Mouse (Mus musculus) embryonic facial prominence, embryonic 13.5 days (tissue): ENCODE data around the gene Fancm. TPM values are rescaled to one million over a fixed set of nuclear protein-coding genes. Genes with fewer than 3 reads are reported as not detected.
"Not testable (repeated sequence)": the region's sequence is repeated elsewhere in the genome, so short reads cannot be mapped to it uniquely, and the experiment has no call there.

Source experiments
- ATAC-seq: fragments of 200-750 bp; cut with Nextera tagmentation; 2 replicates; pipeline ENCODE4 v1.8.0; 2017; ENCODE audit warnings: low read depth; ENCODE audit not compliant: insufficient number of reproducible peaks, insufficient read depth, low FRiP score, low TSS enrichment
- H3K27ac ChIP-seq: fragments of 300-500 bp; sonication (generic); 2 replicates; pipeline ENCODE4 v1.5.1; 2015; ENCODE audit warnings: moderate library complexity, mild to moderate bottlenecking, inconsistent platforms
- H3K27me3 ChIP-seq: fragments of 300-500 bp; sonication (generic); 2 replicates; pipeline ENCODE4 v1.6.1; 2015; ENCODE audit warnings: mild to moderate bottlenecking, inconsistent platforms
- H3K36me3 ChIP-seq: fragments of 300-500 bp; sonication (generic); 2 replicates; pipeline ENCODE4 v1.6.1; 2015; ENCODE audit warnings: mild to moderate bottlenecking, inconsistent platforms
- H3K4me1 ChIP-seq: fragments of 300-500 bp; sonication (generic); 2 replicates; pipeline ENCODE4 v1.6.1; 2015; ENCODE audit warnings: inconsistent platforms
- H3K4me2 ChIP-seq: fragments of 300-500 bp; sonication (generic); 2 replicates; pipeline ENCODE4 v1.6.1; 2015; ENCODE audit warnings: moderate library complexity, mild to moderate bottlenecking, inconsistent platforms
- H3K4me3 ChIP-seq: fragments of 300-500 bp; sonication (generic); 2 replicates; pipeline ENCODE4 v1.5.1; 2015; ENCODE audit warnings: mild to moderate bottlenecking, inconsistent platforms
- H3K9ac ChIP-seq: fragments of 300-500 bp; sonication (generic); 2 replicates; pipeline ENCODE4 v1.6.1; 2015; ENCODE audit warnings: mild to moderate bottlenecking, inconsistent platforms
- H3K9me3 ChIP-seq: fragments of 300-500 bp; sonication (generic); 2 replicates; pipeline ENCODE4 v1.6.1; 2016; ENCODE audit warnings: inconsistent platforms
- WGBS: fragments of 180-500 bp; shearing (Covaris S2); methylation state at CpG from one replicate; pipeline ENCODE4 v1.1.7; 2015; ENCODE audit warnings: mixed read lengths; 5-methylcytosine and 5-hydroxymethylcytosine counted together
- polyA plus RNA-seq: library from polyadenylated mRNA; unstranded; fragments of >200 nt; fragmentation: Nextera tagmentation; extraction: Ambion mirVana; gene quantifications from 2 replicates; pipeline ENCODE4 v1.2.1, GENCODE M21; 2015

Gene Fancm
- polyA plus RNA-seq, 1 experiment from 2014 or later: 11.1 TPM

DNA sequence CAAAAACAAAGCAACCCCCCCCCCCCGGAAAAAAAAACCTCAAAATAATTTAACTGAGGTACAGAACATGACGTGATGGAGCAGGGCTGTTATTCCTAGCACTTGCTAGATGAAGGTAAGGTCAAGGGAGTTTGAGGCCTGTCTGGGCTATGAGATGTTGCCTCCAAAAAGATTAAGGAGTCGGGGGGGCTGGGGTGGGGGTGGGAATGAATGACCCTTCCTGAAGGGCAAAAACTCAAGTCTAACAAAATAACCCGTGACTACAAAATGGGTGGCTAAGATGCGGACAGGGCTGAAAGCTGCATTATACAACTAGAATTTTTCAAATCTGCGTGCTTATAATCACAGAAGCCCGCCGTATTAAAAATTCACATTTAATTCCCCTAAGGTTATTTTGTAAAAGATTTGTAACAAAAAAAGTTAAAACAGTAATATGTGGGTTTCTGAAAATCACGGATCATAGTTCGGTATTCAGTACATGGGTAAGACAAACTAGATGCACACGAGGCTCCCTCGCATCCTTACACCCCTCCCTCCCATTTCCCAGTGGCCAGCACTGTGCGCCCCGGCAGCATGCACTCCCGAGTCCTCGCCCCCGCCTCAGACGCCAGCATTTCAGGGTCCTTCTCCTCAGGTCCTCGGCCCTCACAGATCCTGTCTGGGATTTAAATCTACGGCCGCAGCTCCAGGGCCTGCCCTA, 2.3 kb upstream of the Fancm start:
- Histone ChIP-seq H3K9me3 (no peaks in the 10 kb centered on the region), H3K4me1 (peaks cover 28% of the 10 kb centered on the region), H3K36me3 (peaks cover 11% of the 10 kb centered on the region), H3K4me3 (peak overlapping the region; percentile 83), H3K27me3 (no peaks in the 10 kb centered on the region), H3K4me2 (peak overlapping the region; percentile 87), H3K9ac (peak overlapping the region; percentile 96), H3K27ac (peak overlapping the region; percentile 93)
- WGBS: 4% methylated on average over 21 of the region's 21 CpGs
- ATAC-seq: peak; percentile 60

DNA sequence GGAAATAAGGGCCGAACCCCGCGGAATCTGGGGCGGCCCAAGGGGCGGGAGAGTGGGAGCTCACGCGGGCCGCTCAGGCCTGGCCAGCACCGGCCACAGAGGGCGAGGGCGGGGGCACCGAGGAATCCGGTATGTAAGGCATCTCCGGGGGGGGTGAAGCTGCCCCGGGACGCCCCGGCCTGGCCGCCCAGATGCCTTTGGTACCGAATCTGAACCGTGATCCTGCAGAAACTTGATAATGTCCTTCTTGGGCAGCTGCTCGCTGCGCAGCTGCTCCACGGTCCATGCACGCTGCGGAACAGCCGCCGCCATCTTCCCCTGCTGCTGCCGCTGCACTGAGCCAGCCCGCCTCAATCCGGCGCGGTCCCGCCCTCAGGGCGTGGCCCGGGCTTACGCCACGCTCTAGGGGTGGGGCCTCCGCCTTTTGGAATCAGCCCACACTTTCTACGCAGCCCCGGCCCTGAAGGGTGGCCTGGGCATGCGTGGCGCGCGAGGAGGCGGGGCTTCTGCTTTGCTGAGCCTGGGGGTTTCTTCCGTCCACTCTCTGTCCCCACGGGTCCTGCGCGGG, 1.7 kb upstream of the Fancm start, which contains the start of gene Fkbp3:
Gene Fkbp3, minus strand, starts transcription at position 397 of the 568 bp plus-strand sequence.
- H3K4me3 ChIP-seq: peak within 1 kb of the TSS; percentile 83
- peak; percentile 100 for ATAC-seq
- H3K9me3 ChIP-seq: no peaks in the 10 kb centered on the region
- H3K36me3 ChIP-seq: peaks cover 5% of the 10 kb centered on the region
- peaks cover 28% of the 10 kb centered on the region for H3K4me1 ChIP-seq
- peak within 1 kb of the TSS; percentile 96 for H3K9ac ChIP-seq
- peak within 1 kb of the TSS; percentile 87 for H3K4me2 ChIP-seq
- no peaks in the 10 kb centered on the region for H3K27me3 ChIP-seq
- H3K27ac ChIP-seq: peak within 1 kb of the TSS; percentile 93
- under 1% methylated on average over 49 of the region's 49 CpGs for WGBS

DNA sequence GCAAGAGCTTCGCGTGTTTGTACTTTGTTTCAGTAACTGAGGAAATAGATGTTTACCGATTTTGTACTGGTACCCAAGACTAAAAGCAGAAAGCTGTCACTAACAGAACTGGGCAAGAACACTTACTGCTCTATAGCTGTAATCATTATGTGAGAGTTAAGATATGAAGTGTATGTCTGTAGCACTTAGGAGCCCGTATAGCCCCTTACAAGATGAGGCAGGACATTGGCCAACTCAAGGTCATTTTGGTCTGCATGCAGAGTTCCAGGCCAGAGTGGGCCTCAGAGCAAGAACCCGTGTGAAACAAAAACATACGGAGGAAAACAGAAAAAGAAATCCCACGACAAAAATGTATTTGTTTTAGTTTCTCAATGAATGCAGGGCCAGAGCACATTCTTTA, 752 bp upstream of the Fancm start:
- Histone ChIP-seq H3K27me3 (no peaks in the 10 kb centered on the region), H3K4me2 (peak overlapping the region; percentile 87), H3K4me3 (peak overlapping the region; percentile 83), H3K9ac (peak overlapping the region; percentile 96; the same call in 1 of the 2 replicates), H3K36me3 (no peaks in the 10 kb centered on the region), H3K27ac (peak overlapping the region; percentile 93), H3K4me1 (peaks cover 28% of the 10 kb centered on the region), H3K9me3 (no peaks in the 10 kb centered on the region)
- 37% methylated on average over 7 of the region's 7 CpGs for WGBS
- ATAC-seq: no peak

DNA sequence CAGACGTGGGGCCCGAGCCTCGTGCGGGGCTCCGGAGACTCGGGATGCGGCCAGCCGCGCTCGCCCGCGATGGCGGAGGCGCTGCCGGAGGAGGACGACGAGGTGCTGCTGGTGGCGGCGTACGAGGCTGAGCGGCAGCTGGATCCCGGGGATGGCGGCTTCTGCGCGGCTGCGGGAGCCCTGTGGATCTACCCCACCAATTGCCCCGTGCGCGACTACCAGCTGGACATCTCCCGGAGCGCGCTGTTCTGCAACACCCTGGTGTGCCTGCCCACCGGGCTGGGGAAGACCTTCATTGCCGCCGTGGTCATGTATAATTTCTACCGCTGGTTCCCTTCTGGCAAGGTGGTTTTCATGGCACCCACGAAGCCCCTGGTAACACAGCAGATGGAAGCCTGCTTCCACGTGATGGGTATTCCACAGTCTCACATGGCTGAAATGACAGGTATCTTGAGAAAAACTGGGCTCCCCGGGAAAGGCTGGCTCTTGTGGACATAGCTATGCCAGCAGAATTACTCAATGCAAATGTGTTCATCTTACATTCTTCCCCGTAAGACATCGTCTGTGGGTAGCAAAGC, 419 bp downstream of the Fancm start:
- no peak for ATAC-seq
- H3K27ac ChIP-seq: peak overlapping the region; percentile 93
- peaks cover 8% of the 10 kb centered on the region for H3K36me3 ChIP-seq
- peak overlapping the region; percentile 87 for H3K4me2 ChIP-seq
- H3K4me3 ChIP-seq: peak overlapping the region; percentile 83
- WGBS: 1% methylated on average over 41 of the region's 41 CpGs
- H3K9ac ChIP-seq: peak overlapping the region; percentile 88
- no peaks in the 10 kb centered on the region for H3K9me3 ChIP-seq
- peaks cover 28% of the 10 kb centered on the region for H3K4me1 ChIP-seq
- no peaks in the 10 kb centered on the region for H3K27me3 ChIP-seq

DNA sequence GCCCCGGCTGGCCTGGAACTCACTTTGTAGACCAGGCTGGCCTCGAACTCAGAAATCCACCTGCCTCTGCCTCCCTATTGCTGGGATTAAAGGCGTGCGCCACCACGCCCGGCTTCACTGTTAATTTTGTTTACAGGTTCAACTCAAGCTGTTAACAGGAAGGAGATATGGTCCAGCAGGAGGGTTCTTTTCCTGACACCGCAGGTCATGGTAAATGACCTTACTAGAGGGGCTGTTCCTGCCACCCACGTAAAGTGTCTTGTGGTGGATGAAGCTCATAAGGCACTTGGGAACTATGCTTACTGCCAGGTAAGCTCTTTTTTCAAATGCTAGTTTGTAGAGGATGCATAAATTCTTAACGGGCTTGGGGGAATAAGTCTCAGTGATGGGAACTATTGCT, 1.5 kb downstream of the Fancm start:
- Histone ChIP-seq H3K27ac (no peak overlapping the region), H3K9me3 (no peaks in the 10 kb centered on the region), H3K4me3 (peak overlapping the region; percentile 83), H3K9ac (peak overlapping the region; percentile 88), H3K27me3 (no peaks in the 10 kb centered on the region), H3K36me3 (peaks cover 8% of the 10 kb centered on the region), H3K4me1 (peaks cover 28% of the 10 kb centered on the region), H3K4me2 (peak overlapping the region; percentile 87)
- no peak for ATAC-seq
- WGBS: 81% methylated on average over 9 of the region's 9 CpGs

GRCm38 (mm10) chr12:65108746-65109145, 33.3 kb downstream of the Fancm start:
- no peak overlapping the region for H3K9ac ChIP-seq
- H3K4me3 ChIP-seq: no peak overlapping the region
- ATAC-seq: no peak
- no peak overlapping the region for H3K4me2 ChIP-seq
- WGBS: 87% methylated on average over 1 of the region's 1 CpGs
- peaks cover 39% of the 10 kb centered on the region for H3K36me3 ChIP-seq
- no peaks in the 10 kb centered on the region for H3K4me1 ChIP-seq
- H3K9me3 ChIP-seq: no peaks in the 10 kb centered on the region
- no peaks in the 10 kb centered on the region for H3K27me3 ChIP-seq
- H3K27ac ChIP-seq: no peak overlapping the region

DNA sequence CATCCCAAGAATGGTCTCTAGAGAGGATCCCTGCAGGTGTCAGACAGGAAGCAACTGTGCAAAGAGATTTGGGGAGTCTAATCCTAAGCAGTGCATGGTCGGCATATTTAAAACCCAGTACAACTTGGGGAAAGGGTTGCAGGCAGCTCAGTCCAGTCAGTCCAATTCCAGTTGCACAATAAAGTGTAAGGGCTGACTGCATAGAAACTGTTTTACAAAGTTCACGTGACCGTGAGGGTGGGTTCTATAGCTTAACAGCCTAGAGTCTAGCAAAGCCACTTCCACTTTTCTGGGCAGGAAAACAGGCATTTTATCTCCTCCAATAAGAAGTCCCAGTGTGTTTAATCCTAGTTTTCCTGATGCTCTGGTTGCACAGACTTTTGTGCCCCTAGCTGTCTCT, 36.1 kb downstream of the Fancm start:
- Histone ChIP-seq H3K4me2 (no peak overlapping the region), H3K27me3 (no peaks in the 10 kb centered on the region), H3K9ac (no peak overlapping the region), H3K4me1 (no peaks in the 10 kb centered on the region), H3K36me3 (peaks cover 36% of the 10 kb centered on the region), H3K9me3 (no peaks in the 10 kb centered on the region), H3K27ac (no peak overlapping the region), H3K4me3 (no peak overlapping the region)
- 87% methylated on average over 3 of the region's 3 CpGs for WGBS
- ATAC-seq: no peak

DNA sequence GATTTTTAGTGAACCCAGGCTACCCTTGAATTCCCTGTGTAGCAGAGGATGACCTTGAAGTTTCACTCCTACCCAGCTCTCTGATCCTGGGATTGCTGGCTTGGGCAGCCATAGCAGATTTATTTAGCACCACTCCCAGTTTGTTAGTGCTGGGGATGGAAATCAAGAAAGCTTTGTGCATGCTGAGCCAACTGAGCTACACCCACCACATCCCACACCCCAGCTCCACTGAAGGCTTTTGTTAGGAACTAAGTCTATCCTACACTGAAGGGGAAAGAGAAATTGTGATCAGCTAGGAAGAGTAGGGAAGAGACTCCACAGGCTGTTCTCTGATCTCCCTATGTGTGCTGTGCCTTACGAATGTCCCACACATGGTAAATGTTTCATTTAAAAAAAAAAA, 37.4 kb downstream of the Fancm start:
- ATAC-seq: no peak
- H3K27me3 ChIP-seq: no peaks in the 10 kb centered on the region
- no peak overlapping the region for H3K9ac ChIP-seq
- H3K9me3 ChIP-seq: no peaks in the 10 kb centered on the region
- H3K36me3 ChIP-seq: peaks cover 37% of the 10 kb centered on the region
- 90% methylated on average over 1 of the region's 1 CpGs for WGBS
- no peak overlapping the region for H3K27ac ChIP-seq
- H3K4me1 ChIP-seq: no peaks in the 10 kb centered on the region
- H3K4me2 ChIP-seq: no peak overlapping the region
- no peak overlapping the region for H3K4me3 ChIP-seq

- WGBS: 80% methylated on average over 4 of the region's 4 CpGs
- H3K9ac ChIP-seq: no peak overlapping the region
- ATAC-seq: no peak
- no peak overlapping the region for H3K4me3 ChIP-seq
- H3K4me2 ChIP-seq: no peak overlapping the region
- no peaks in the 10 kb centered on the region for H3K27me3 ChIP-seq
- H3K27ac ChIP-seq: no peak overlapping the region
- no peaks in the 10 kb centered on the region for H3K4me1 ChIP-seq
- peaks cover 40% of the 10 kb centered on the region for H3K36me3 ChIP-seq
- no peaks in the 10 kb centered on the region for H3K9me3 ChIP-seq
Measured at GRCm38 (mm10) chr12:65113925-65114324, 38.5 kb downstream of the Fancm start.

GRCm38 (mm10) chr12:65114978-65115377, 39.6 kb downstream of the Fancm start:
- not testable (repeated sequence) for ATAC-seq, H3K9me3 ChIP-seq, H3K4me1 ChIP-seq, H3K27me3 ChIP-seq, H3K9ac ChIP-seq, H3K27ac ChIP-seq, H3K4me2 ChIP-seq, H3K4me3 ChIP-seq
- WGBS: 91% methylated on average over 3 of the region's 3 CpGs
- H3K36me3 ChIP-seq: peaks cover 45% of the 10 kb centered on the region

DNA sequence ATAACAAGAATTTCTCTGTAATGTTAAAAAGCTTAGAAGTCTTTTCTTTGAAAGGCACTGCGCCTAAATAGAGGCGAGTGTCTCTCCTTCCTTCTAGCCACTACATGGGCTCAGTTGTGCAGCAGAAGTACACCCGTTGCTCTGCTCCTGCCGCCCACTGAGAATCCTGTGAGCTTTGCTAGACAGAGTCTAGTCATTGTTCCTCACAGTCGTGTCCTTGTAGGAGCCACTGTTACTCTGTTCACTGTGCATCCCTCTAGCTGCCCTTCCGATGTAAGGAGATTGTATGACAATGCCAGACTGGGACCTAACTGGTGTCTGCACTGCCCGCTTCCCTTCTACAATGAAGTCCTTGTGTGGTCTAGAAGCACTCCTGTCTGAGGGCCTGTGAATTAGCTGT, 43.6 kb downstream of the Fancm start:
- no peak overlapping the region for H3K4me3 ChIP-seq
- H3K27me3 ChIP-seq: no peaks in the 10 kb centered on the region
- no peak overlapping the region for H3K4me2 ChIP-seq
- WGBS: 82% methylated on average over 7 of the region's 7 CpGs
- no peak overlapping the region for H3K9ac ChIP-seq
- no peaks in the 10 kb centered on the region for H3K9me3 ChIP-seq
- peaks cover 64% of the 10 kb centered on the region for H3K36me3 ChIP-seq
- ATAC-seq: no peak
- H3K27ac ChIP-seq: no peak overlapping the region
- no peaks in the 10 kb centered on the region for H3K4me1 ChIP-seq

GRCm38 (mm10) chr12:65119451-65119850, 44.0 kb downstream of the Fancm start:
- no peaks in the 10 kb centered on the region for H3K4me1 ChIP-seq
- H3K4me2 ChIP-seq: no peak overlapping the region
- no peaks in the 10 kb centered on the region for H3K27me3 ChIP-seq
- H3K9ac ChIP-seq: no peak overlapping the region
- no peak overlapping the region for H3K4me3 ChIP-seq
- peaks cover 65% of the 10 kb centered on the region for H3K36me3 ChIP-seq
- ATAC-seq: no peak
- WGBS: 89% methylated on average over 5 of the region's 5 CpGs
- H3K9me3 ChIP-seq: no peaks in the 10 kb centered on the region
- no peak overlapping the region for H3K27ac ChIP-seq
